Mouse (Mus musculus): ENCODE data around the gene Gsg1l.

- no peak for TF ChIP-seq CTCF (IDR thresholded peaks at IDR 0.05; ENCODE audit: low read depth)
- TF ChIP-seq EP300 (IDR thresholded peaks at IDR 0.05; ENCODE audit: low read depth), result no peak
These were observed 11.0 kb upstream of the Gsg1l start for GRCm38 (mm10) chr7:126093162-126093561.
